Mouse (Mus musculus) liver, embryonic 14.5 days (tissue): ENCODE data around the gene Bpifb9b. TPM values are rescaled to one million over a fixed set of nuclear protein-coding genes. Genes with fewer than 3 reads are reported as not detected.

ENCODE experiments used
- ATAC-seq: fragments of 200-750 bp; cut with Nextera tagmentation; 2 replicates; pipeline ENCODE4 v1.8.0; 2017; ENCODE audit warnings: moderate number of reproducible peaks, mild to moderate bottlenecking, moderate library complexity; ENCODE audit not compliant: insufficient read depth
- DNase-seq, 3 experiments: peaks; one replicate each; pipeline ENCODE4 v3.0.0-alpha.2; 2012 to 2013; ENCODE audit warnings: low read depth in 3 of 3, low spot score in 3 of 3
- H3K27ac ChIP-seq: fragments of 300-500 bp; sonication (generic); 2 replicates; pipeline ENCODE4 v1.5.1; 2014; ENCODE audit warnings: moderate library complexity, mild to moderate bottlenecking, control low read depth, inconsistent platforms
- H3K27me3 ChIP-seq: fragments of 300-500 bp; sonication (generic); 2 replicates; pipeline ENCODE4 v1.6.1; 2014; ENCODE audit warnings: mild to moderate bottlenecking, low read length, moderate library complexity; ENCODE audit not compliant: control insufficient read depth, insufficient read depth
- H3K36me3 ChIP-seq: fragments of 300-500 bp; sonication (generic); replicated peaks from 2 replicates; pipeline ENCODE4 v1.6.1; 2014; ENCODE audit warnings: low read depth; ENCODE audit not compliant: control insufficient read depth, insufficient read depth
- H3K4me1 ChIP-seq, 2 experiments: fragments of 200-500 bp in 1 of 2; fragments of 300-500 bp in 1 of 2; sonication (generic) in 1 of 2; replicated peaks; 2 replicates each; pipeline ENCODE4 v1.6.1; 2012 to 2014; ENCODE audit warnings: antibody characterized with exemption in 1 of 2, inconsistent platforms in 1 of 2, low read length in 1 of 2; ENCODE audit not compliant: control insufficient read depth in 2 of 2, insufficient read depth in 2 of 2
- H3K4me2 ChIP-seq: fragments of 300-500 bp; sonication (generic); 2 replicates; pipeline ENCODE4 v1.6.1; 2014; ENCODE audit warnings: low read depth, mild to moderate bottlenecking, control low read depth, moderate library complexity
- H3K4me3 ChIP-seq, 2 experiments: fragments of 200-500 bp in 1 of 2; fragments of 300-500 bp in 1 of 2; sonication (generic) in 1 of 2; 2 replicates each; pipeline ENCODE4 v1.5.1; 2012 to 2014; ENCODE audit warnings: low read depth in 2 of 2, low read length in 2 of 2, mild to moderate bottlenecking in 2 of 2, control low read depth in 1 of 2, inconsistent platforms in 1 of 2, moderate library complexity in 1 of 2; ENCODE audit not compliant: insufficient read depth in 1 of 2
- H3K9ac ChIP-seq: fragments of 300-500 bp; sonication (generic); replicated peaks from 2 replicates; pipeline ENCODE4 v1.6.1; 2014; ENCODE audit warnings: mild to moderate bottlenecking, control low read depth, moderate library complexity
- H3K9me3 ChIP-seq: fragments of 300-500 bp; sonication (generic); 2 replicates; pipeline ENCODE4 v1.6.1; 2016; ENCODE audit warnings: low read length, mixed read lengths; ENCODE audit not compliant: control insufficient read depth
- CTCF ChIP-seq: IDR thresholded peaks from 2 replicates; pipeline ENCODE4 v1.5.1; 2016; ENCODE audit warnings: antibody characterized with exemption, low read depth, control low read depth
- EP300 ChIP-seq: IDR thresholded peaks from 2 replicates; pipeline ENCODE4 v1.6.1; 2016; ENCODE audit warnings: antibody characterized with exemption, low read depth
- WGBS: fragments of 180-500 bp; shearing (Covaris S2); extraction: QIAGEN DNeasy Blood & Tissue Kit; methylation state at CpG from one replicate; pipeline ENCODE4 v1.1.7; 2014; ENCODE audit not compliant: insufficient replicate concordance; 5-methylcytosine and 5-hydroxymethylcytosine counted together
- polyA plus RNA-seq, 2 experiments: library from polyadenylated mRNA; depleted of rRNA in 1 of 2; stranded (reverse) in 1 of 2; unstranded in 1 of 2; fragments of >200 nt; fragmentation: Nextera tagmentation in 1 of 2; extraction: Ambion mirVana in 1 of 2; gene quantifications; 2 replicates each; pipeline versions ENCODE4 v1.2.1 to v1.2.3; 2012 to 2014

The Bpifb9b gene
- polyA plus RNA-seq, 2 experiments = not detected

- Histone ChIP-seq H3K4me1 (no peaks in the 10 kb centered on the region; a peak in 1 of 4 replicates), H3K4me3 (no peak overlapping the region), H3K9me3 (no peaks in the 10 kb centered on the region), H3K36me3 (peaks cover 11% of the 10 kb centered on the region), H3K27ac (no peak overlapping the region), H3K4me2 (no peak overlapping the region), H3K27me3 (no peaks in the 10 kb centered on the region), H3K9ac (no peak overlapping the region)
- ATAC-seq (no peak), DNase-seq (no peak)
- TF ChIP-seq EP300 = no peak
- TF ChIP-seq CTCF = no peak
- WGBS = 70% methylated on average over 1 of the region's 1 CpGs
Observed at GRCm38 (mm10) chr2:154367510-154367909, 60.5 kb downstream of the Bpifb9b start.

Other genes with a start within 250 kb of the Bpifb9b start
- gene Bpifa3, start 176.9 kb upstream of the Bpifb9b start, polyA plus RNA-seq (2012; rRNA removed) = not detected in 2 replicates
- not detected in 2 replicates for gene Bpifa3, start 176.9 kb upstream of the Bpifb9b start, polyA plus RNA-seq (2014; fragmentation: Nextera tagmentation; extraction: Ambion mirVana)
- gene Bpifa1, start 164.3 kb upstream of the Bpifb9b start, polyA plus RNA-seq (2012; rRNA removed) = 0.06 TPM in 1 of 2 replicates, not detected in the other
- gene Bpifa1, start 164.3 kb upstream of the Bpifb9b start, polyA plus RNA-seq (2014; fragmentation: Nextera tagmentation; extraction: Ambion mirVana) = 0.14 TPM in 1 of 2 replicates, not detected in the other
- 0.04 TPM in 1 of 2 replicates, not detected in the other for gene Bpifa5, start 144.6 kb upstream of the Bpifb9b start, polyA plus RNA-seq (2012; rRNA removed)
- gene Bpifa5, start 144.6 kb upstream of the Bpifb9b start, polyA plus RNA-seq (2014; fragmentation: Nextera tagmentation; extraction: Ambion mirVana) = not detected in 2 replicates
- gene Bpifb1, start 116.4 kb upstream of the Bpifb9b start, polyA plus RNA-seq (2012; rRNA removed) = 0.17 and 0.21 TPM in 2 replicates
- gene Bpifb1, start 116.4 kb upstream of the Bpifb9b start, polyA plus RNA-seq (2014; fragmentation: Nextera tagmentation; extraction: Ambion mirVana) = 0.19 and 0.33 TPM in 2 replicates
- not detected in 2 replicates for gene Bpifb5, start 83.5 kb upstream of the Bpifb9b start, polyA plus RNA-seq (2012; rRNA removed)
- gene Bpifb5, start 83.5 kb upstream of the Bpifb9b start, polyA plus RNA-seq (2014; fragmentation: Nextera tagmentation; extraction: Ambion mirVana) = not detected in 2 replicates
- gene Bpifb9a, start 49.4 kb upstream of the Bpifb9b start, polyA plus RNA-seq (2012; rRNA removed) = not detected in 2 replicates
- gene Bpifb9a, start 49.4 kb upstream of the Bpifb9b start, polyA plus RNA-seq (2014; fragmentation: Nextera tagmentation; extraction: Ambion mirVana) = not detected in 2 replicates
- 7.5 and 10.0 TPM in 2 replicates for gene Cdk5rap1, start 65.8 kb downstream of the Bpifb9b start, polyA plus RNA-seq (2012; rRNA removed)
- 4.2 and 9.5 TPM in 2 replicates for gene Cdk5rap1, start 65.8 kb downstream of the Bpifb9b start, polyA plus RNA-seq (2014; fragmentation: Nextera tagmentation; extraction: Ambion mirVana)
- 1.5 and 1.6 TPM in 2 replicates for gene Snta1, start 100.9 kb downstream of the Bpifb9b start, polyA plus RNA-seq (2012; rRNA removed)
- gene Snta1, start 100.9 kb downstream of the Bpifb9b start, polyA plus RNA-seq (2014; fragmentation: Nextera tagmentation; extraction: Ambion mirVana) = 0.64 and 0.70 TPM in 2 replicates
- gene Cbfa2t2, start 129.3 kb downstream of the Bpifb9b start, polyA plus RNA-seq (2012; rRNA removed) = 3.2 and 4.1 TPM in 2 replicates
- gene Cbfa2t2, start 129.3 kb downstream of the Bpifb9b start, polyA plus RNA-seq (2014; fragmentation: Nextera tagmentation; extraction: Ambion mirVana) = 5.3 and 5.8 TPM in 2 replicates
- gene 1700003F12Rik, start 239.9 kb downstream of the Bpifb9b start, polyA plus RNA-seq (2012; rRNA removed) = 1.3 TPM in 2 replicates
- 0.90 and 1.1 TPM in 2 replicates for gene 1700003F12Rik, start 239.9 kb downstream of the Bpifb9b start, polyA plus RNA-seq (2014; fragmentation: Nextera tagmentation; extraction: Ambion mirVana)
- 0.05 TPM in 1 of 2 replicates, not detected in the other for gene Actl10, start 244.5 kb downstream of the Bpifb9b start, polyA plus RNA-seq (2012; rRNA removed)
- not detected in 2 replicates for gene Actl10, start 244.5 kb downstream of the Bpifb9b start, polyA plus RNA-seq (2014; fragmentation: Nextera tagmentation; extraction: Ambion mirVana)